Mouse (Mus musculus): Measurements from ENCODE around the gene Hist1h2ap. TPM values are rescaled to one million over a fixed set of nuclear protein-coding genes. Genes with fewer than 3 reads are reported as not detected.
"Not testable (repeated sequence)": the region's sequence is repeated elsewhere in the genome, so short reads cannot be mapped to it uniquely, and the experiment has no call there.

The Hist1h2ap gene
- total RNA-seq (2022), result 10 to 100 TPM in 2 of 4 experiments, 1 to 10 TPM in 1, not detected in 1; 7.5 to 39.9 (median 17.1) TPM

DNA sequence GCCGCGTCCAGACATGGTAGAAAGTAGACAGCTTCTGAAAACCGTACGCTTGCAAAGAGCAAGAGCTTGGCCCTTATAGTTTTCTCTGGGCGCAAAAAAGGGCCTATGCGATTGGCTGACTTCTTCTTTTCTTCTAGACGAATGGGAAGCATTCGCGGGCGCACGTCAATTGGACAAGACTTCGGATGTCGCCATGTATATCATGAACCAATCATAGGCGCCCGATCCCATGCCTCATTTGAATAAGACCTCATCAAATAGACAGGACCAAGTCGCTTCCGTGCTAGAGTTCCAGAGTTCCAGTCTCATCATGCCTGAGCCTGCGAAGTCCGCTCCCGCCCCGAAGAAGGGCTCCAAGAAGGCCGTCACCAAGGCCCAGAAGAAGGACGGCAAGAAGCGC lies at the start of gene Hist1h2ap, which contains the start of gene Hist1h2br:
TSS of gene Hist1h2ap (minus strand) at position 47 of the 400 bp plus-strand sequence.
TSS of gene Hist1h2br (plus strand) at position 283 of the 400 bp plus-strand sequence.
- not testable (repeated sequence) for DNase-seq (ENCODE audit: low spot score in 2 of 2)

DNA sequence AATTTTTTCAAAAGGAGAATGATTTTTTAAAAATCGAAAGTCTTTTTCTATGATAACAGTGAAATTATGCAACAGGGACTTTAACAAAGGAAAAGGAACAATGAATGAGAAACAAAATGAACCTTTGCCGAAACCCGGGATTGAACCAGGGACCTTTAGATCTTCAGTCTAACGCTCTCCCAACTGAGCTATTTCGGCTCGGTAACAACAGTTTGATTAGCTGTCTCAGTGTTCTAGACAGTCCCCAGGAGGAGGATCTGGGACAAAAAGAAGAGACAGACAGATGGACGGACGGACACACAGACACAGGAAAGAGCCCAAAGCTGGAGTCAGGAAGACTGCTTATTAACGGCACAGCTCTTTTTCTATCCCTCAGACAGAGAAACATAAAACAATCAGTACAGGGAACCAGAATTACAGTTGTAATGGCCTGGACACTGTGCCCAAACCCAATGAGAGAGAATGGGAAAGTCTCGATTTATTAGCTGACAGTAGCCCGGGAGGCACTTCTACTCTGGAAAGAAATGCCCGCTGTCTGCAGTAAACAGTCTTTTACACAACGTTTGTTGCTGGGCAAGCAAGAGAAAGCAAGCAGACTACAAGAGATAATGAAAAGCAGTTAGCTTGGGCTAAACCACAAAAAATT lies 49.6 kb upstream of the Hist1h2ap start:
- DNase-seq (ENCODE audit: low spot score in 2 of 2), result peak in 1 of 2 experiments; percentile 69

GRCm38 (mm10) chr13:21881878-21882669 lies 48.8 kb upstream of the Hist1h2ap start:
- DNase-seq (ENCODE audit: low spot score in 2 of 2), result peak in 1 of 2 experiments; percentile 59

- no peak for DNase-seq (ENCODE audit: low spot score in 2 of 2)
Observed at GRCm38 (mm10) chr13:21880735-21881134, 47.4 kb upstream of the Hist1h2ap start.

GRCm38 (mm10) chr13:21865503-21865902 lies 32.2 kb upstream of the Hist1h2ap start:
- not testable (repeated sequence) for DNase-seq (ENCODE audit: low spot score in 2 of 2)

DNA sequence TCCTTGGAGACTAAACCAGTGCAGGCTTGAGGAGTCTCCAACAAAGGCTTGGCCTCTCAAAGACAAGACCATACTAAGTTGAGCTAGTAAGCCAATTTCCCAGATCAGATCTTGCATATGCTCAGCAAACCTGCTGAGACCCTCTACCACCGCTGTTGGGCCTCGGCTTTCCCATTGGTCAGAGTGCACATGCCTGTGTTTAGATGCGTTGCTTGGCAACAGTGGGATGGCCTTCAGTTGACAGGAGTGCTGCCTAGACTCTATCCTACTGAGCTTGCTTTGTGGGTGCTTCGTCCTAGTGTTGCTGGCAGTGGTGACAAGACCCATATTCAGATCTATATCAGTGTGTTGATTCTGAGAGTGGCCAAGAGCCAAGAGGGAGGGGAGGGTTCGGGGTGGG lies 28.3 kb upstream of the Hist1h2ap start:
- DNase-seq (ENCODE audit: low spot score in 2 of 2), result no peak

GRCm38 (mm10) chr13:21855698-21856162 lies 22.4 kb upstream of the Hist1h2ap start:
- peak; percentile 23 to 41 for DNase-seq (ENCODE audit: low spot score in 2 of 2)

GRCm38 (mm10) chr13:21855146-21855545 lies 21.8 kb upstream of the Hist1h2ap start:
- peak; percentile 64 to 95 for DNase-seq (ENCODE audit: low spot score in 2 of 2)

DNA sequence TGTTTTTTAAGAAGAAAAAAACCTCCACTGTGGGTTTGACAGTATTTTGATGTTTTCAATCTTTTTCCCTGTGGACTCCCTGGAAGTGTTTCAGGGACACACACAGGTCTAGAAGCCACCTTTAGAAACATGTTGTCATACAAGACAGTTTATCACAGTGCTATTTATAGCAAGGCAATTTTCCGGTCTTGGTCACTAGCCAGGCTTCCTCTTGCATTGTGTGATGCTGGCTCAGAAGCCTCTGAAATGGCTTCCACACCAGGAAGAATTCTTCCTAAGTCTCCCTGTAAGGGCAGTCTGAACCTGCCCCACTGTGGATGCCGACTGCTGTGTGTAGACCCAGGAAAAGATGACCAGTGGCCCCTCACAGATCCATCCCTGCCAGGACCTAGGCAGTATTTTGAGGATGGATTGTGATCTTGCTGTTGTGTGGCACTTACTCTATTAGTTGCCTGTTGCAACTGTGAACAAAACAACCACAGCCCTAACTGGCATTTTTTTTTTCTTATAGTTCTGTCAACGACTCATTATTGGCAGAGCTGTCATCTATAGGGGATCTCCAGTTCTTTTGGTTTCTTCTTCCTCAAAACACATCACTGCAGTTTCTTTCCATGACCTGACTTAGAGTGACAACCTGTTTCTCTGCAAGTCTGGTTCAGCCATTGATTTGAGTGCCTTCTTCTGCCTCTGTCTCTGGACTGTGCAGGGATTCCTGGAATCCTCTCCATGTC lies 19.1 kb upstream of the Hist1h2ap start:
- no peak for DNase-seq (ENCODE audit: low spot score in 2 of 2)

DNA sequence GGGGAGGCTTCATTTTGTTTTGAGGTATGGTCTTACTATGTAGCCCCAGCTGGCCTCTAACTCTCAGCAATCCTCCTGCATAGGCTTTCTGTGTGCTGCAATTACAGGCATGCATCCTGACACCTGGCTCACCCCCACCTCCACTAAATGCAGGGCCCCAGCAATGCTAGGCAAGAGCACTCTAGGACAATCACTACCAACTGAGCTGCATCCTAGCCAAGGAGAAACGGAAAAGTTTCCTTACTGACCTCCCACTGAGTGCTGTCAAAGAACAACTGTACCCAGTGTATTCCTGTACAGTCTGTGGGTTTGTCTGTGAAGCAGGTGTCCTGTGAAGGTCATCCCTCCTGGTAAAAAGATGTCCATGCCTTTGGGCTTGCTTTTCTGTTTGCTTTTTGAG lies 17.4 kb upstream of the Hist1h2ap start:
- DNase-seq (ENCODE audit: low spot score in 2 of 2), result not testable (repeated sequence)

DNA sequence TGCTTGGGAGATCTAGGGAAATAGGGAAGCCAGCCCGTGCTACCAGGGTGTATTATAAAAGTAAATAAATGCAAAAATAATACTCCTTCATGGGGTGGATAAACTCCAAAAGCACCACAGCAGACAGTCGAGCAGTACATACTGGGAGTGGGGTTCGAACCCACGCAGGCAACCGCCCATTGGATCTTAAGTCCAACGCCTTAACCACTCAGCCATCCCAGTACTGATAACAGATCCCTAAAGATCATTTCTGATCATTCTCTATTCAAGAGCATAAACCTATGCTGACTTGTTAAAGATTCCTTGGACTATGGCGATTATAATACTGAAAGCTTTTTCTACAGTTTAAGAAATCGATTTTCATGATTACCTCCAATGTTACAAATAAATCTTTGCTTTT lies 14.6 kb upstream of the Hist1h2ap start:
- no peak for DNase-seq (ENCODE audit: low spot score in 2 of 2)

DNA sequence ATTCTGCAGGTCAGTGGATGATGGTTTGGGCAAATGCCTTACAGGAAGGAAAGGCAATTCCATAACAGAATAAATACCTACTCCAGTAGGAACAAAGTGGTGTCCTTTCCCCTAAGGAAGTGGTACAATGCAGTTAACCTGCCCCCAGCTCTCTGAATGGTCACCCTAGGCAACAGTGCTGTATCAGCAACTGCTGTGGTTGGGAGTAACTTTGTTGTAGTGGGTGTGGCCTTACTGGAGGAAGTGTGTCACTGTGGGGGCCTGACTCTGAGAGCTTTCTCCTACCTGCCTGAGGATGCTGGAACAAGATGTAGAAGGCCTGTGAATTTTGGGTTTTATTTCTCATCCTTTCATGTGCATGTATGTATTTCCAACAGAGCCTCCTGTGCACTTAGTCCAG lies 13.0 kb upstream of the Hist1h2ap start:
- DNase-seq (ENCODE audit: low spot score in 2 of 2), result not testable (repeated sequence)

DNA sequence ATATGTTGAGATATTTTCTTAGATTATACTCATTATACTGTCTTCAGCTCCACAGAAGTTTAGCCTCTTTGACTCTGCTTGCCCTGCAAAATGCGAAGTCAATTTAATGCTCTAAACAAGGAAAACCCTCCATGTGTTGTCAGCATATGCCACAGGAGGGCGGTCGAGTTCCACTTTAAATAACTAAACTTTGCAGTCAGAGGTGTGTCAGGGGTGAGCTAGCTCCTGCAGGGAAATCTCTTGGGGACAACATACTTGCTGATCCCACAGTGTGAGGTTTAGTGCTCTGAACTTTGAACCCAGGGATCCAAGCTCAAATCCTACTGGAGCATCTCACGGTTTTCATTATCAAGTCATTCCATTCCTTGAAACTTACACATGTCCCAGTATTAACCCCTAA lies 7.2 kb upstream of the Hist1h2ap start:
- not testable (repeated sequence) for DNase-seq (ENCODE audit: low spot score in 2 of 2)

DNA sequence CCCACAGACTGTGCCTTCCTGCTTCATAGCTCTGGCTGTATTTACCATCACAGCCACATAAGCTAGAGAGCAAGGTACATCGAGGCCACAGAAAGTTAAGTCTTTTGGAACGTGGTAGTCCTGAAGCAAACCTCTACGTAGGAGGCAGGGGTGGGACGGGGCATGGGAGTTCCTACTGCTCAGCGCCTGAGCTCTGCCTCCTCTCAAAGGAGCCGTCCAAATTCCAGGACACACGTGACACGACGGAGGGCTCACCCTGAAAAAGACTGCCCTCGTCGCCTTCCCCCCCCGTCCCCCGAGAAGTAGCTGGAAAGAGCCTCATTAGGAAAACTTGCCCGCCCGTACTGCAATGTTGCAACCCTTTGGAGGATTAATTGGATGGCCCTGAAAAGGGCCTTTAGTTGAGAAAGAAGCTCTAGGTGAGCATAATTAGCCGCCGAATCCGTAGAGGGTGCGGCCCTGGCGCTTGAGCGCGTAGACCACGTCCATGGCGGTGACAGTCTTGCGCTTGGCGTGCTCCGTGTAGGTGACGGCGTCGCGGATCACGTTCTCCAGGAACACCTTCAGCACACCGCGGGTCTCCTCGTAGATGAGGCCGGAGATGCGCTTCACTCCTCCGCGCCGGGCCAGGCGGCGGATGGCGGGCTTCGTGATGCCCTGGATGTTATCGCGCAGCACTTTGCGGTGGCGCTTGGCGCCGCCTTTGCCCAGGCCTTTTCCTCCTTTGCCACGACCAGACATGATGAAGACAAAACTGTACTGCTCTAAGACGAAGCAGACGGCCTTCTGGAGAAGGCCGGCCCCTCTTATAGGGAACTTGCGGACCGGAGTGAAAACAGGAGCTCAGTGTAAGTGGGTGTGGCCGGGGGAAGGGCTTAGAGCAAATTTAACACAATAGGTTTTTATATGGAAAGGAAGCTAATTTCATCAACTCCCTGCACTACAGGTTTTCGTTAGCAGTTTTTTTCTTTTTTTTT lies 1.6 kb downstream of the Hist1h2ap start, which contains the start of gene Hist1h4n:
TSS of gene Hist1h4n (minus strand) at position 779 of the 977 bp plus-strand sequence.
- peak in 1 of 2 experiments; percentile 30 for DNase-seq (ENCODE audit: low spot score in 2 of 2)

DNA sequence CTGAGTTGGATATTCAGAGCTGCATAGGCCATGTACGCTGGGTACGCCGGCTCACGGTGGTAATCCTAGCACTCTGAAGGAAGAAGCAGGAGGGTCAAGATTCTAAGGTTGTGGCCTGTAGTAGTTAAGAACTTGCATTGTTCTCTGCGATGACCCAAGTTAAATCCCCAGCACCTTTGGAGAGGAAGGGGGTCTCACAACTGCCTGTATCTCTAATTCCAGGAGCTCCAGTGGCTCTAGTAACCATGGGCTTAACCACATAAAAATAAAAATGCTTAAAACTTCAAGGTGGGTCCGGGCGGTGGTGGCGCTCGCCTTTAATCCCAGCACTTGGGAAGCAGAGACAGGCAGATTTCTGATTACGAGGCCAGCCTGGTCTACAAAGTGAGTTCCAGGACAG lies 3.0 kb downstream of the Hist1h2ap start:
- no peak for DNase-seq (ENCODE audit: low spot score in 2 of 2)

DNA sequence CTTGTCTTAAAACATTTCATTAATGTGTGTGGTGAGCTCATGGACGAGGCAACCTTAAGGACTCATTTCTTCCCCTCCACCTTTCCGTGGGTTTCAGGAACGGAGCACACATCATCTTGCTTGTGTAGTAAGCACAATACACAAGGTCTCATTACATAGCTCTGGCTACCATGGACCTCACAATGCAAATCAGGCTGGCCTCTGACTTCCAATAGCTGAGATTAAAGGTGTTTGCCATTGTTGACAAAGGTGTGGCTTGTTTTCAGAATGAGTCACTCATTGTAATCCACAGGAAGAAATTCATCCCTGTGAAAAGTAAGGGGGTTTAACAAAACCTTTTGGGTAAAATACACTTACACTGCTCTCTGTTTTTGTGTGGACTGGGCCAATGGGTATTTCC lies 4.8 kb downstream of the Hist1h2ap start:
- no peak for DNase-seq (ENCODE audit: low spot score in 2 of 2)

- DNase-seq (ENCODE audit: low spot score in 2 of 2), result not testable (repeated sequence)
Observed at GRCm38 (mm10) chr13:21820082-21820890, 13.0 kb downstream of the Hist1h2ap start.

- not testable (repeated sequence) for DNase-seq (ENCODE audit: low spot score in 2 of 2)
Observed at GRCm38 (mm10) chr13:21812092-21812491, 21.2 kb downstream of the Hist1h2ap start.

GRCm38 (mm10) chr13:21811539-21811938 lies 21.8 kb downstream of the Hist1h2ap start, which contains the start of gene Hist1h4m:
Gene Hist1h4m (plus strand): TSS chr13:21811746.
- DNase-seq (ENCODE audit: low spot score in 2 of 2), result peak; percentile 27 to 32
